Mouse (Mus musculus): ENCODE measurements around the gene Mrpl27. TPM values are rescaled to one million over a fixed set of nuclear protein-coding genes. Genes with fewer than 3 reads are reported as not detected.

Mrpl27 gene
- polyA plus RNA-seq, 1 experiment from 2014 or later = 128 TPM

DNA sequence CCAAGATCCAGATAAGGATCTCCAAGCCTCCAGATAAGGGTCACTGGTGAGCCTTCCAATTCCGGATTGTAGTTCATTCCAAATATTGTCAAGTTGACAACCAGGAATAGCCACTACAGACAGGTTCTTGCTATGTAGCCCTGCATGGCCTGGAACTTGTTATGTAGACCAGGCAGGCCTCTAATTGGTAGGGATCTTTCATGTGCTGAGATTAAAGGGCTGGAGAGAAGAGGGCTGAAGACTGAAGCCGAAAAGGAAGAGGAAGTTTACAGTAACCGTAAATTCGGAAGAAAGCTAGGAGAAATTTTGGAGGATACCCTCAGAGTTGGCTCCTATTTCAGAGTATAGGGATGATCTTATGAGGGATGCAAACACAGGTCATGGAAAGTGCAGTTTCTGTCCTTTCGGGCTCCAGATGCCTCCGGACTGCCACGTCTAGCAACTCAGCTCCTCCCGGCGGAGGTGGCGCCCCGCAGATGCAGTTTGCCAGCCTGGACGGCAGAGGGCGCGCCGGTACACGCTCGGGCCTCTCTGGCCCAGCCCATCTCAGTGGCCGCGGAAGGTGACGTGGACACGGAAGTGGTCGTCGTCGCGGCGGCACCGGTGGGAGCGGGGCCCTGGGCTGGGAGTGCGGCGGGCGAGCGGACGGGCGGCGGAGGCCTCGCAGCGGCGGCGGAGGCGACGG, 24.2 kb upstream of the Mrpl27 start, which contains the start of gene Lrrc59:
TSS of gene Lrrc59 (plus strand) at position 569 of the 685 bp plus-strand sequence.
- H3K36me3 ChIP-seq (ENCODE audit: control insufficient read depth, insufficient read depth, low read length) = peaks cover 14% of the 10 kb centered on the region
- H3K27me3 ChIP-seq (ENCODE audit: control insufficient read depth, insufficient read depth, low read length) = no peaks in the 10 kb centered on the region
- peak within 1 kb of the TSS; percentile 70 for H3K4me2 ChIP-seq
- H3K4me3 ChIP-seq (ENCODE audit: low read depth, low read length) = peak within 1 kb of the TSS; percentile 82
- H3K4me1 ChIP-seq (ENCODE audit: control insufficient read depth, insufficient read depth, low read length) = no peaks in the 10 kb centered on the region
- no peaks in the 10 kb centered on the region for H3K9me3 ChIP-seq (replicated peaks; ENCODE audit: control insufficient read depth, low read length)
- peak within 1 kb of the TSS; percentile 93 for H3K9ac ChIP-seq (ENCODE audit: low read depth, low read length)
- peak; percentile 94 for ATAC-seq (replicated peaks; ENCODE audit: insufficient number of reproducible peaks, low FRiP score, low TSS enrichment)
- 3% methylated on average over 40 of the region's 41 CpGs for WGBS (ENCODE audit: insufficient replicate concordance)
- H3K27ac ChIP-seq (ENCODE audit: low read depth, low read length) = peak within 1 kb of the TSS; percentile 79

DNA sequence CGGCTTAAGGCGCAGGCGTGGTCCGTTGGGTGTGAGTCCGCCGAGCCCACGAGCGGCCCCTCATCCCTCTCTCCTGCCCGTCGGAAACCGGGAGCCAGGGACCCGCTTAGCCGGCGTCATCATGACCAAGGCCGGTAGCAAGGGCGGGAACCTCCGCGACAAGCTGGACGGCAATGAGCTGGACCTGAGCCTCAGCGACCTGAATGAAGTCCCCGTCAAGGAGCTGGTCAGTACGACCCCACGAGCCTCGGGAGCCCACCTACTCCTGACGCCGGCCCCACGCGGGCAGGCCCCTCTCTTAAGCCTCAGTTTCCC, 23.7 kb upstream of the Mrpl27 start:
- under 1% methylated on average over 28 of the region's 28 CpGs for WGBS (ENCODE audit: insufficient replicate concordance)
- peak overlapping the region; percentile 70 for H3K4me2 ChIP-seq

DNA sequence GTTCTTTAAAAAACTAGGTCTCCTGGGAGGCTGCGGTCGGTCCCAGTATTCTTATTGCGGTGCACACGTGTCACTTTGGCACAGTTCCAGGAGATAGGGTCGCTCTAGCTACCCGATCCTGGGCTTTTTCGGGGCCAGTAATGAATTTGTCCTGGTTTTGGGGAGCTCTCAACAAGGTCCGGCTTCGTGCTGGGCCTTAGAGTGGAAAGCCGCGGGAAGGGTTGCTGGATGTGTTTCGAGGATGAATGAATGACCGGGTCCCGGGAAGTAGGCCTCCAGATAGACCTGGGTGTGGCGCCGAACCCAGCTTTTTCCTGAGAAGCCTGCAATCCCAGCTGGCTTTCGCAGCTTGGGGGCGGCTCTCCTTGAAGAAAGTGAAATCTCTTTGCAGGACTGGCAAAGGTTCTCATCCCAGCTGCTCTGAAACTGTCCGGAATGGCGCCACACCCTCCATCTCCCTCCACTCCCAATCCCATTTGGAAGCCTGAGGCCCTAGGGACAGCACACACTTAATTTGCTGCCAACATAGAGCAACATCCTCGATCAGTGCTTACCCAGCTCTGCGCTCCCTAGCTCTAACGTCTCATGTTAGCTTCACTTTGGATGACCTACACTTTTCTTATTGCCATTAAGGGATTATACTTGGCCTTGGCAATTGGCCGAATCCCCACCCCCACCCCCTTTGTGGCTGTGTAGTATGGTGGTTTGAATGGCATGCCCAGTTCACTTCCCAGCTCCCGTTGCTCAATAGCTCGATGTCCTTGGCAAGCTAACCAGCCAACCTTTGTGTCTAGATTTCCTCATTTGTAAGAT, 23.2 kb upstream of the Mrpl27 start:
- Histone ChIP-seq H3K9me3 (replicated peaks; ENCODE audit: control insufficient read depth, low read length) (no peaks in the 10 kb centered on the region), H3K27me3 (ENCODE audit: control insufficient read depth, insufficient read depth, low read length) (no peaks in the 10 kb centered on the region), H3K27ac (ENCODE audit: low read depth, low read length) (peak overlapping the region; percentile 79), H3K9ac (ENCODE audit: low read depth, low read length) (peak overlapping the region; percentile 93), H3K4me3 (ENCODE audit: low read depth, low read length) (peak overlapping the region; percentile 82), H3K36me3 (ENCODE audit: control insufficient read depth, insufficient read depth, low read length) (peaks cover 24% of the 10 kb centered on the region), H3K4me1 (ENCODE audit: control insufficient read depth, insufficient read depth, low read length) (no peaks in the 10 kb centered on the region), H3K4me2 (peak overlapping the region; percentile 70)
- ATAC-seq (replicated peaks; ENCODE audit: insufficient number of reproducible peaks, low FRiP score, low TSS enrichment) = 0 out of 2 replicates have a peak, but pooled peaks have one; percentile 4
- WGBS (ENCODE audit: insufficient replicate concordance) = 12% methylated on average over 26 of the region's 26 CpGs

More for the DNA sequence above, 23.7 kb upstream of the Mrpl27 start:
- peak overlapping the region; percentile 79 for H3K27ac ChIP-seq (ENCODE audit: low read depth, low read length)
- H3K9ac ChIP-seq (ENCODE audit: low read depth, low read length) = peak overlapping the region; percentile 93
- H3K9me3 ChIP-seq (replicated peaks; ENCODE audit: control insufficient read depth, low read length) = no peaks in the 10 kb centered on the region
- H3K36me3 ChIP-seq (ENCODE audit: control insufficient read depth, insufficient read depth, low read length) = peaks cover 19% of the 10 kb centered on the region
- no peaks in the 10 kb centered on the region for H3K4me1 ChIP-seq (ENCODE audit: control insufficient read depth, insufficient read depth, low read length)
- ATAC-seq (replicated peaks; ENCODE audit: insufficient number of reproducible peaks, low FRiP score, low TSS enrichment) = peak; percentile 46; the same call in 1 of the 2 replicates
- peak overlapping the region; percentile 82 for H3K4me3 ChIP-seq (ENCODE audit: low read depth, low read length)
- H3K27me3 ChIP-seq (ENCODE audit: control insufficient read depth, insufficient read depth, low read length) = no peaks in the 10 kb centered on the region

DNA sequence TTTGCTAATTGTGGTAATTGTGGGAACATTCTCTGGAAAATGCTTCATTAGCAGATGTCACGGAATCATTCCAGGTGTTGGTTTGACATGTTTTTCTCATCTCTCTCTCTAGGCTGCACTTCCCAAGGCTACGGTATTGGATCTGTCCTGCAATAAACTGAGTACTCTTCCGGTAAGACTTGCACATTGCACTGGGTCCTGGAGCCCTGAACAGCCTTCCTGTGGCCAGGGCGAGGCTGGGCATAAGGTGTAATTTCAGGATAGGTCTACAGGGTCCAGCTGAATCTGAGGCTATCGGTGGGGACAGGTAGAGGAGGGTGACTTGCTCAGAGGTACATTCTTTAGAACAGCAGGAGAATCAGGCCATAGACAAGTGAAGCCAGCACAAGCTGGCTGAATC, 21.6 kb upstream of the Mrpl27 start:
- Histone ChIP-seq H3K27ac (ENCODE audit: low read depth, low read length) (no peak overlapping the region), H3K9me3 (replicated peaks; ENCODE audit: control insufficient read depth, low read length) (no peaks in the 10 kb centered on the region), H3K9ac (ENCODE audit: low read depth, low read length) (no peak overlapping the region), H3K27me3 (ENCODE audit: control insufficient read depth, insufficient read depth, low read length) (no peaks in the 10 kb centered on the region), H3K4me3 (ENCODE audit: low read depth, low read length) (no peak overlapping the region), H3K4me2 (no peak overlapping the region), H3K36me3 (ENCODE audit: control insufficient read depth, insufficient read depth, low read length) (peaks cover 39% of the 10 kb centered on the region), H3K4me1 (ENCODE audit: control insufficient read depth, insufficient read depth, low read length) (no peaks in the 10 kb centered on the region)
- no peak for ATAC-seq (replicated peaks; ENCODE audit: insufficient number of reproducible peaks, low FRiP score, low TSS enrichment)
- 91% methylated on average over 5 of the region's 5 CpGs for WGBS (ENCODE audit: insufficient replicate concordance)

DNA sequence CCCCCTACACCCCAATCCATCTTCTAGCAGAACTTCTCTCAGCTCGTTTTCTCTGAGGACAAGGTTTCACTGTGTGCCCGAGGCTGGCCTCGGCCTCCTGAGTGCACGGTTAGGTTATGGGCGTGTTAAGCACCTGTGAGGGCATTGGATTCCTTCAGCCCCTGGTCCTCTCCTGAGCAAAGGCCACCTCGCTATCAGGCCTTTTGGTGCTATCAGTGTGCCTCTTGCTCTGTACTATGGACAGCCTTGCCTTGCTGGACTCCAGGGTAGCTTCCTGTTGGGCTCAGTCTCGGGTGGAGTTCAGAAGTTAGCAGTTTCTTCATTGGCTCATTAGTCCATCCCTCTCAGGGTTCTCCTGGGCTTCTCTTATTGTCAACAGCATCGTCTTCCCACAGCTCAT, 20.6 kb upstream of the Mrpl27 start:
- ATAC-seq (replicated peaks; ENCODE audit: insufficient number of reproducible peaks, low FRiP score, low TSS enrichment) = no peak
- no peak overlapping the region for H3K4me3 ChIP-seq (ENCODE audit: low read depth, low read length)
- H3K9me3 ChIP-seq (replicated peaks; ENCODE audit: control insufficient read depth, low read length) = no peaks in the 10 kb centered on the region
- H3K4me2 ChIP-seq = no peak overlapping the region
- H3K9ac ChIP-seq (ENCODE audit: low read depth, low read length) = no peak overlapping the region; the same call in 1 of the 2 replicates
- H3K4me1 ChIP-seq (ENCODE audit: control insufficient read depth, insufficient read depth, low read length) = no peaks in the 10 kb centered on the region
- H3K36me3 ChIP-seq (ENCODE audit: control insufficient read depth, insufficient read depth, low read length) = peaks cover 47% of the 10 kb centered on the region
- H3K27me3 ChIP-seq (ENCODE audit: control insufficient read depth, insufficient read depth, low read length) = no peaks in the 10 kb centered on the region
- H3K27ac ChIP-seq (ENCODE audit: low read depth, low read length) = no peak overlapping the region
- WGBS (ENCODE audit: insufficient replicate concordance) = 84% methylated on average over 8 of the region's 8 CpGs

DNA sequence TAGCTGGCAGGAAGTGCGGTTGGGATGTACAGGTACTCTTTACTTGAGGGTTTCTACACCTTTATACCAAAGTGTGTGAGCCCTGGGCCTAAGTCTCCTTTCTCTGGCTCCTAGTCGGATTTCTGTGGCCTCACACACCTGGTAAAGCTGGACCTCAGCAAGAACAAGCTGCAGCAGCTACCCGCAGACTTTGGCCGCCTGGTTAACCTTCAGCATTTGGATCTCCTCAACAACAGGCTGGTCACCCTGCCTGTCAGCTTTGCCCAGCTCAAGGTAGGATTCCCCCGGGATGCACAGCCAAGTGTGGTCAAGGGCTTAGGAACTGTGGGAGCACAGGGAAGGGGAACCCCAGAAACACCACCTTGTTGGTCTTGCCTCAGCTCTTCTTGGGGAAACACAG, 19.1 kb upstream of the Mrpl27 start:
- Histone ChIP-seq H3K27me3 (ENCODE audit: control insufficient read depth, insufficient read depth, low read length) (no peaks in the 10 kb centered on the region), H3K4me2 (no peak overlapping the region), H3K4me1 (ENCODE audit: control insufficient read depth, insufficient read depth, low read length) (no peaks in the 10 kb centered on the region), H3K9me3 (replicated peaks; ENCODE audit: control insufficient read depth, low read length) (no peaks in the 10 kb centered on the region), H3K4me3 (ENCODE audit: low read depth, low read length) (no peak overlapping the region), H3K27ac (ENCODE audit: low read depth, low read length) (no peak overlapping the region), H3K9ac (ENCODE audit: low read depth, low read length) (no peak overlapping the region), H3K36me3 (ENCODE audit: control insufficient read depth, insufficient read depth, low read length) (peaks cover 61% of the 10 kb centered on the region)
- no peak for ATAC-seq (replicated peaks; ENCODE audit: insufficient number of reproducible peaks, low FRiP score, low TSS enrichment)
- WGBS (ENCODE audit: insufficient replicate concordance) = 85% methylated on average over 5 of the region's 5 CpGs

DNA sequence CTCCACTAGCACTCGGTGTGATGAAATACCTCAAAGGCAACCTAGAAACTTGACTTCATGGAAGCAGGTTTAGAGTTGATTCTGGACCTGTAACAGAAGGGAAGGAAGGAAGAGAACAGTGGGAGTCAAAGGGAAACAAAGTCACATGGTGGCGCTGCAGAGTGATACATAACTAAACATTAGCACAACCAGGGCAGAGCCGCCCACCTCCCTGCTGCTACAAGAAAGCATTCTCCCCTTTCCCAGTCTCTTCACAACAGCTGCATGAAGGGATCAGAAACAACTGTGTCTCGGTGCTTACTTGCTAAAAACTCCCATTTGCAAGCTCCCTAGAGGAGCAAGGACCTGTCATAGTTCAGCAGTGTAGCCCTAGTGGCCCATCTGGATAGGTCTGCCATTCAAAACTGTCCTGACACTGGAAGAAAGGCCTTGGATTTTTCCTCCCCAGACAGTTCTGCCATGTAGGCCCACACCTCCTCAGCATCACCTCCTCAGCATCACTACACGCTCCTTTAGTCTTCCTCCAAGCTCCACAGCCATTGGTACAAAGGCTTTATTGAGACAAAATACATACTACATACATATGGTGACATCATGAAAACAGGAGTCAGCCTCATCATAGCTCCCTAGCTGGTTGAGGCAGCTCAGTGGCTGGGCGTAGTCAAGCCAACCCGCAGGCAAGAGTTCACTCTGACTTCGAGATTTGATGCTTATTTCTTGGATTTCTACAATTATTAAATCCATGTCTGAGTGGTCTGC, 8.9 kb upstream of the Mrpl27 start:
- Histone ChIP-seq H3K9me3 (replicated peaks; ENCODE audit: control insufficient read depth, low read length) (no peaks in the 10 kb centered on the region), H3K4me1 (ENCODE audit: control insufficient read depth, insufficient read depth, low read length) (no peaks in the 10 kb centered on the region), H3K4me3 (ENCODE audit: low read depth, low read length) (no peak overlapping the region), H3K4me2 (no peak overlapping the region), H3K9ac (ENCODE audit: low read depth, low read length) (no peak overlapping the region), H3K36me3 (ENCODE audit: control insufficient read depth, insufficient read depth, low read length) (peaks cover 51% of the 10 kb centered on the region), H3K27me3 (ENCODE audit: control insufficient read depth, insufficient read depth, low read length) (no peaks in the 10 kb centered on the region), H3K27ac (ENCODE audit: low read depth, low read length) (no peak overlapping the region)
- no peak for ATAC-seq (replicated peaks; ENCODE audit: insufficient number of reproducible peaks, low FRiP score, low TSS enrichment)
- 85% methylated on average over 8 of the region's 8 CpGs for WGBS (ENCODE audit: insufficient replicate concordance)

DNA sequence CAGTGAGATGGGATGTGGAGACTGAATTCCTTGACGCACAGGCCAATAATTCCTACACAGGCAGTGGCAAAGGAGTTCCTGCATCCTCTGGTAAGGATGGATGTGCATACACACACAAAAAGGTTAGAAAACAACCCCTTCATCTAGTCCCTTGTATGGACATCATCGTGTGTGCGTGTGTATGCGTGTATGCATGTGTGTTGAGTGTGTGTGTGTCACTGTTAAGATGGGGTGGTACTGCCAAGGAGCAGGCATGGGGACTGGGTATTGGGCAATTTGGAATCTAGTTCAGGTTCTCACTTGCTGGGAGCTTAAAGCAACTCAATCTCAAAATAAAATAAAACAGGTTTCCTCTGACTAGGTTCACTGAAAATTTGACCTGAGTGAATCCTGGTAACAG, 7.1 kb upstream of the Mrpl27 start:
- H3K9ac ChIP-seq (ENCODE audit: low read depth, low read length) = no peak overlapping the region
- H3K4me1 ChIP-seq (ENCODE audit: control insufficient read depth, insufficient read depth, low read length) = no peaks in the 10 kb centered on the region
- peaks cover 42% of the 10 kb centered on the region for H3K36me3 ChIP-seq (ENCODE audit: control insufficient read depth, insufficient read depth, low read length)
- H3K27ac ChIP-seq (ENCODE audit: low read depth, low read length) = no peak overlapping the region
- H3K27me3 ChIP-seq (ENCODE audit: control insufficient read depth, insufficient read depth, low read length) = no peaks in the 10 kb centered on the region
- no peak for ATAC-seq (replicated peaks; ENCODE audit: insufficient number of reproducible peaks, low FRiP score, low TSS enrichment)
- no peaks in the 10 kb centered on the region for H3K9me3 ChIP-seq (replicated peaks; ENCODE audit: control insufficient read depth, low read length)
- H3K4me2 ChIP-seq = no peak overlapping the region
- 89% methylated on average over 4 of the region's 4 CpGs for WGBS (ENCODE audit: insufficient replicate concordance)
- H3K4me3 ChIP-seq (ENCODE audit: low read depth, low read length) = no peak overlapping the region
